Mouse (Mus musculus) hematopoietic multipotent progenitor cell, adult 10-12 weeks (in vitro differentiated cells): ENCODE measurements around the gene B3gat1. TPM values are rescaled to one million over a fixed set of nuclear protein-coding genes. Genes with fewer than 3 reads are reported as not detected.

Source experiments
- polyA plus RNA-seq: library from polyadenylated mRNA; stranded (reverse); fragments of >175 nt; gene quantifications from 2 replicates; pipeline ENCODE4 v1.2.3, GENCODE M21; 2012; ENCODE audit warnings: low replicate concordance

Gene B3gat1
- polyA plus RNA-seq, result not detected in 2 replicates

DNA sequence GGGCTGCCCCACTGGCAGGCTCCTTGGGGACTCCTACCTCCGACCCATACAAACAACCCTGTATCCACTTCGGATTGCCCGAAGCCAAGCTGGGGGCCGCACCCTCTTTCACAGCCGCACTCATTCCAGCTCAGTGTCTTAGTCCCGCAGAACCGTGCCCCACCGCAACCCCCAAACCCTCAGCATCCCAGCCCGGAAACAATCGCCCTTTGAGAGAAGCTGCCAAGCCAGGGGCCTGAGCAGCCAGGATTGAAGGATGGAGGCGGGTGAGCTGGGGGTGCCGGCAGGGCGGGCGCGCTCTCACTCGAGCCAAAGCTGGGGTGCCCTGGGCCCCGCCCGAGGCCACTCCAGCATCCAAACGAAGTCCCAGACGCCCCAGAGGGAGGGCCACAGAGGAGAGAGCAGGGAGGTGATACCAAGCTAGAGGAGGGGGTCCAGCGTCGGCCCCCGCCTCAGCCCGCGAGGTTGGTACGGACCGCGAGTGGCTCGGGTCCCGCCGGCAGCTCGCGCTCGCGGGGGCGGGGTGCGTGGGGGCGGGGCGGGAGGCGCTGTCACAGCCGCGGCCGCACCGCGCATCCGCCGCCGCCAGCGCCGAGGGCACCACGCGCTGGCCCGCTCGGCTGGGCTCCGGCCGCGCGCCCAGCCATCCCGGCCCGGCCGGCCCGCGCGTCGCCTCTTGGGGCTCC is at the start of gene B3gat1:
Gene B3gat1, plus strand, starts transcription at position 523 of the 686 bp plus-strand sequence.

DNA sequence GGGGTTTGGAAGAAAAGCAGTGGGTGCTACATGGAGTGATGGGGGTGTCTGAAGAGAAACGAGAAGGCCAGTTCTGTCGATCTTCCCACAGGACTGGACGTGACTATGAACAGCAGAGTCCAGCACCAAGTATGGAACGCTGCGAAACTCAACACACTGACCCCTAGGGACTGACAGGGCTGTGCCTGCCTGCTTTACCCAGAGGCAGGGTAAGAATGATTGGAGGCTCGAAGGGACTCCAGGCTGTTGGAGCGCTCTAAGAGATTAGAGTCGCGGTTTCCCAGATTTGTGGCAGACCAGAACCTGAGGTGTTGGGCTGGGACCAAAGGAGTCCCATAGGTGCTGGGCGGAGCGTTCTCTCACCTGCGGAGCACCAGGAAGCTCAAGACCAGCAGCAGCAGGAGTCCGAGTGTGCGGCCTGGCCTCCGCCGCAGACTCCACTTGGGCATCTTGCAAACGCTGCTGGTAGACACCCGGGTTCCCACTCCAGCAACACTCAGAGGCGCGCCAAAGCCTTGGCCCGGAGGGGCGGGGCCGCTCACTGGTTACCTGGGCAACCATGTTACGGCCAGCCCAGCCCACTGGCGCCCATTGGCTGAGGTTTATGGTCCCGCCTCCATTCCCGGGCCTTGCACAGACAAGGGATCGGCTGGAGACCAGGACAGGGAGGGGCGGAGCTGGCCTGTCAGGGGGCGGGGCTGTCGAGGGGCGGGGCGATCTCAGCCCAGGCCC is 72.6 kb downstream of the B3gat1 start, which contains the start of gene Glb1l2:
Gene Glb1l2, minus strand, starts transcription at position 534 of the 732 bp plus-strand sequence.

Other genes with a start within 250 kb of the B3gat1 start
- gene Glb1l2, start 72.7 kb downstream of the B3gat1 start, polyA plus RNA-seq, result not detected in 2 replicates
- gene Glb1l3, start 127.2 kb downstream of the B3gat1 start, polyA plus RNA-seq, result not detected in 2 replicates
- gene Gm1110, start 189.4 kb downstream of the B3gat1 start, polyA plus RNA-seq, result not detected in 2 replicates